Mouse (Mus musculus): ENCODE data around the gene Zgrf1.

The Zgrf1 gene

GRCm38 (mm10) chr3:127552973-127553719 is at the start of gene Zgrf1, which contains the start of gene Larp7:
Gene Zgrf1, plus strand, starts transcription at chr3:127553489.
Gene Larp7, minus strand, starts transcription at chr3:127553349.
- DNase-seq: peak; percentile 98 to 99

- no peak for DNase-seq
These were observed 45.2 kb upstream of the Zgrf1 start for GRCm38 (mm10) chr3:127507878-127508783.

- DNase-seq: no peak
These were observed 41.2 kb upstream of the Zgrf1 start for GRCm38 (mm10) chr3:127511786-127512746.

GRCm38 (mm10) chr3:127512794-127513335 is 40.4 kb upstream of the Zgrf1 start:
- no peak for DNase-seq

GRCm38 (mm10) chr3:127513699-127514098 is 39.6 kb upstream of the Zgrf1 start:
- DNase-seq: no peak

GRCm38 (mm10) chr3:127515251-127515650 is 38.0 kb upstream of the Zgrf1 start:
- DNase-seq: no peak

GRCm38 (mm10) chr3:127520300-127520699 is 33.0 kb upstream of the Zgrf1 start:
- no peak for DNase-seq

GRCm38 (mm10) chr3:127521156-127521555 is 32.1 kb upstream of the Zgrf1 start:
- peak; percentile 7 to 13 for DNase-seq

- no peak for DNase-seq
These were observed 28.0 kb upstream of the Zgrf1 start for GRCm38 (mm10) chr3:127525188-127525819.

- DNase-seq: no peak
These were observed 25.7 kb upstream of the Zgrf1 start for GRCm38 (mm10) chr3:127527465-127528034.

- DNase-seq: no peak
These were observed 24.1 kb upstream of the Zgrf1 start for GRCm38 (mm10) chr3:127529210-127529609.

- DNase-seq: no peak
These were observed 23.5 kb upstream of the Zgrf1 start for GRCm38 (mm10) chr3:127529824-127530223.

GRCm38 (mm10) chr3:127530293-127530692 is 23.0 kb upstream of the Zgrf1 start:
- no peak for DNase-seq

GRCm38 (mm10) chr3:127539193-127539592 is 14.1 kb upstream of the Zgrf1 start:
- DNase-seq: no peak

GRCm38 (mm10) chr3:127543976-127544375 is 9.3 kb upstream of the Zgrf1 start:
- no peak for DNase-seq

GRCm38 (mm10) chr3:127544610-127545121 is 8.6 kb upstream of the Zgrf1 start:
- no peak for DNase-seq

GRCm38 (mm10) chr3:127547882-127548281 is 5.4 kb upstream of the Zgrf1 start:
- peak; percentile 48 to 49 for DNase-seq

GRCm38 (mm10) chr3:127552434-127552972 is 786 bp upstream of the Zgrf1 start:
- peak in 1 of 2 experiments; percentile 12 for DNase-seq

GRCm38 (mm10) chr3:127553720-127554043 is 393 bp downstream of the Zgrf1 start:
- no peak for DNase-seq

GRCm38 (mm10) chr3:127554723-127555122 is 1.4 kb downstream of the Zgrf1 start:
- DNase-seq: no peak

GRCm38 (mm10) chr3:127558201-127558600 is 4.9 kb downstream of the Zgrf1 start:
- DNase-seq: no peak
